Mouse (Mus musculus) heart, postnatal 0 days (tissue): ENCODE measurements around the gene Mecom. TPM values are rescaled to one million over a fixed set of nuclear protein-coding genes. Genes with fewer than 3 reads are reported as not detected.
A peak's percentile ranks its signal among the peaks of the same experiment; 100 is the strongest.

Source experiments
- ATAC-seq: fragments of 200-750 bp; cut with Nextera tagmentation; 2 replicates; pipeline ENCODE4 v1.8.0; 2017; ENCODE audit warnings: low read depth, moderate number of reproducible peaks, moderate library complexity; ENCODE audit not compliant: insufficient read depth
- DNase-seq: peaks from one replicate; pipeline ENCODE4 v3.0.0-alpha.2; 2016; ENCODE audit warnings: low spot score
- H3K27ac ChIP-seq: fragments of 300-500 bp; sonication (generic); 2 replicates; pipeline ENCODE4 v1.5.1; 2014; ENCODE audit warnings: low read depth, mild to moderate bottlenecking
- H3K27me3 ChIP-seq: fragments of 300-500 bp; sonication (generic); 2 replicates; pipeline ENCODE4 v1.6.1; 2014; ENCODE audit warnings: low read length, mixed read lengths; ENCODE audit not compliant: control insufficient read depth, insufficient read depth
- H3K36me3 ChIP-seq: fragments of 300-500 bp; sonication (generic); replicated peaks from 2 replicates; pipeline ENCODE4 v1.6.1; 2014; ENCODE audit warnings: low read length, mixed read lengths; ENCODE audit not compliant: control insufficient read depth, insufficient read depth
- H3K4me1 ChIP-seq: fragments of 300-500 bp; sonication (generic); 2 replicates; pipeline ENCODE4 v1.6.1; 2014; ENCODE audit warnings: antibody characterized with exemption; ENCODE audit not compliant: control insufficient read depth, insufficient read depth
- H3K4me2 ChIP-seq: fragments of 300-500 bp; sonication (generic); 2 replicates; pipeline ENCODE4 v1.6.1; 2014; ENCODE audit warnings: low read depth, mild to moderate bottlenecking, low read length, moderate library complexity
- H3K4me3 ChIP-seq: fragments of 300-500 bp; sonication (generic); 2 replicates; pipeline ENCODE4 v1.5.1; 2014; ENCODE audit warnings: low read depth, low read length
- H3K9ac ChIP-seq: fragments of 300-500 bp; sonication (generic); replicated peaks from 2 replicates; pipeline ENCODE4 v1.6.1; 2014; ENCODE audit warnings: low read depth, low read length, mixed read lengths
- H3K9me3 ChIP-seq: fragments of 300-500 bp; sonication (generic); replicated peaks from 2 replicates; pipeline ENCODE4 v1.6.1; 2016; ENCODE audit warnings: low read length; ENCODE audit not compliant: control insufficient read depth
- CTCF ChIP-seq: IDR thresholded peaks from 2 replicates; pipeline ENCODE4 v1.5.1; 2016; ENCODE audit warnings: antibody characterized with exemption, control low read depth, low read depth
- EP300 ChIP-seq: IDR thresholded peaks from 2 replicates; pipeline ENCODE4 v1.6.1; 2016; ENCODE audit warnings: antibody characterized with exemption, low read depth
- WGBS: fragments of 180-500 bp; shearing (Covaris S2); extraction: QIAGEN DNeasy Blood & Tissue Kit; methylation state at CpG from one replicate; pipeline ENCODE4 v1.1.7; 2014; 5-methylcytosine and 5-hydroxymethylcytosine counted together
- polyA plus RNA-seq: library from polyadenylated mRNA; unstranded; fragments of >200 nt; fragmentation: Nextera tagmentation; extraction: Ambion mirVana; gene quantifications from 2 replicates; pipeline ENCODE4 v1.2.1, GENCODE M21; 2015
- total RNA-seq: library from RNA; depleted of rRNA; stranded (reverse); fragments of >200 nt; gene quantifications from 2 replicates; pipeline ENCODE4 v1.2.3, GENCODE M21; 2014; ENCODE audit warnings: low replicate concordance

Mecom gene
- total and polyA plus RNA-seq, 2 experiments from 2014 or later: 8.5 to 18.9 TPM

DNA sequence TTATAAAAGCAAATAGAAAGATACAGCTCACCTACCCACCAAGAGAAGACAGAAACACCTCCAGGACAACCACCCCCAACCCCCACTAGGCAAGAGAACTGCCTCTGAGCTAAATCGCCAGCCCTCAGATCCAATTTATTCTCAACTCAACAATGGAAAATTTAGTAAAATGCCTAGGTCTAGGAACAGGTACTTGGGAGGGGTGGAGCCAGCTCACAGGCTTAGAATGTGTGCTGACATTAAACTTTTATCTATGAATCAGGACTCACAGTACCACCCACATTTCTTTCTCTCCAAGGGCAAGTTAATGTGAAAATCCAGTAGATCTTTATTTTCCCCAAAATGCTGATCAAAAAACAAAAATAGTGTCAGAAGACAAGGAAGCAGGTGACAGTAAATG lies 533.5 kb downstream of the Mecom start:
- no peaks in the 10 kb centered on the region for H3K9me3 ChIP-seq
- TF ChIP-seq EP300: no peak
- H3K9ac ChIP-seq: no peak overlapping the region
- H3K27me3 ChIP-seq: no peaks in the 10 kb centered on the region
- no peak overlapping the region for H3K4me2 ChIP-seq
- H3K4me1 ChIP-seq: no peaks in the 10 kb centered on the region
- WGBS: 57% methylated on average over 1 of the region's 1 CpGs
- H3K4me3 ChIP-seq: no peak overlapping the region
- no peak for ATAC-seq
- no peak for DNase-seq
- no peaks in the 10 kb centered on the region for H3K36me3 ChIP-seq
- H3K27ac ChIP-seq: no peak overlapping the region

DNA sequence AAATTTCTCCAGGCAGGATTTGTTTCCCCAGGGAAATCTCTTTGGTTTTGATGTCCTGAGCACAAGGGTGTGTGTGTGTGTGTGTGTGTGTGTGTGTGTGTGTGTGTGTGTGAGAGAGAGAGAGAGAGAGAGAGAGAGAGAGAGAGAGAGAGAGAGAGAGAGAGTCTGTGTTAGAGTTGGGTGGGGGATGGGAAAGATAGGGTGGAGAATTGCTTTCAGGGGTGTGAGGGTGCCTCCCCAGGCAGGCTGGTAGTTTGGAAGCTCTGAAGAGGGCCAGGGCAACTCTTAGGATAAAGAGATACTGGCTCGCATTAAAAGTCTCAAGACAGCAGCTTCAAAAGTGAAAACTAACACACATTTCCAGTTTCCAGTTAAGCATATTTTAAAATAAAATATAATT lies 534.4 kb downstream of the Mecom start:
- no peaks in the 10 kb centered on the region for H3K36me3 ChIP-seq
- H3K27me3 ChIP-seq: no peaks in the 10 kb centered on the region
- DNase-seq (no peak), ATAC-seq (no peak)
- H3K4me1 ChIP-seq: no peaks in the 10 kb centered on the region
- H3K9me3 ChIP-seq: no peaks in the 10 kb centered on the region
- peak overlapping the region; percentile 92 for H3K27ac ChIP-seq
- WGBS: 55% methylated on average over 1 of the region's 1 CpGs
- no peak for TF ChIP-seq CTCF
- no peak for TF ChIP-seq EP300
- H3K4me2 ChIP-seq: peak overlapping the region; percentile 74
- H3K4me3 ChIP-seq: peak overlapping the region; percentile 85
- peak overlapping the region; percentile 75; the same call in 1 of the 2 replicates for H3K9ac ChIP-seq

DNA sequence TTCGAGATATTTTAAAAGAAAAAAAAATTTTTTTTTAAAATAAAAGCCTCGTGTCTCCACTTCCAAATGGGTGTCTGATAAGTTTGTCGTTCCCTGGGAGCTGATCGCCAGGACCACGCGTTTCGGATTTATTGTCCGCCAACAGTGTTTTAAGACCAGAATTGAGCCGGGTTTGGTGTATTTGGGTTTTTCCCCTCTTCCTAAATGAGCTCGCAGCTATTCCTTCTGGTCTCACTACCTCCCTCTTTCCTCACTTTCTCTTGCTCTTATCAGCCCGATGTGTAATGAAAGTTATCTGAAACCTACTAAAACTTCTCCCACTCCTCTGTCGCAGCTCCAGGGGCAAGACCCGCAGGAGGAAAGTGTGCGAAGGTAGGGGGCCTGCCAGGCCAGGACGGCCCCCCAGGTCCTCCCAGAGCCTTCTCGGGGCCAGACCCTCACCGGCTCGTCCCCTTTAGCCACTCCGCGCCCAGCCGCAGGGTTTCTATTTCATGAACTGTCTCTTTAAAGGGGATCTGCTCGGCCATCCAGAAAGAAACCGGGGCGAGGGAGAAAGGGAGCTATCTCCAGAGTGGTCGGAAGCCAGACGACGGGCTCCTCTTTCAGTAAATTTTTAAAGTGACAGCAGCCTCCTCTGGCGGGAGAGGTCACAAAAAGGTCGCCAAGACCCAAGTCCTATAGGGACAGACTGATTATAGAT lies 535.0 kb downstream of the Mecom start:
- under 1% methylated on average over 29 of the region's 29 CpGs for WGBS
- H3K9me3 ChIP-seq: no peaks in the 10 kb centered on the region
- peak; percentile 74 for DNase-seq
- H3K4me1 ChIP-seq: no peaks in the 10 kb centered on the region
- ATAC-seq: peak; percentile 73
- no peaks in the 10 kb centered on the region for H3K27me3 ChIP-seq
- no peak for TF ChIP-seq CTCF
- TF ChIP-seq EP300: no peak
- peak overlapping the region; percentile 85 for H3K4me3 ChIP-seq
- H3K27ac ChIP-seq: peak overlapping the region; percentile 92
- peak overlapping the region; percentile 75 for H3K9ac ChIP-seq
- H3K36me3 ChIP-seq: no peaks in the 10 kb centered on the region
- peak overlapping the region; percentile 74 for H3K4me2 ChIP-seq

DNA sequence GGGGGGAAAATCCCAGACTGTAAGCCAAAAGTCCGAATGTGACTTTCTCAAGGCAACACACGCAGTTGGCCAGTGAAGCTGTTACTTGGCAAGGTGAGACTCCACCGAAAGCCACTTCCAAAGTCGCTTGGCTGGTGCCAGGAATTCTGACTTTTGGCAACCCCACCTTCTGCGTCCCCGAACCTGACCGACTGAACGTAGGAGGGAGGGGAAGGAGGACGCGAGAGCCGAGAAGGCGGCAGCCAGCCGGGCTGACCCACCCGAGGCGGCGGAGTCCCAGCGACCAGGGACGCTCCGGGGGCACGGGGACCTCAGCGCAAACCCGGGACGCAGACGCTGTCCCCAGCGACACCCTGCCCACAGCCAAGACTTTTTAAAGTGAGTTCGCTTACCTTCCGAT lies 535.7 kb downstream of the Mecom start:
- DNase-seq (no peak), ATAC-seq (peak; percentile 40; the same call in 1 of the 2 replicates)
- H3K4me3 ChIP-seq: peak overlapping the region; percentile 85
- H3K27ac ChIP-seq: peak overlapping the region; percentile 92
- under 1% methylated on average over 27 of the region's 27 CpGs for WGBS
- H3K27me3 ChIP-seq: no peaks in the 10 kb centered on the region
- no peaks in the 10 kb centered on the region for H3K4me1 ChIP-seq
- TF ChIP-seq EP300: no peak
- peak overlapping the region; percentile 75 for H3K9ac ChIP-seq
- H3K4me2 ChIP-seq: peak overlapping the region; percentile 74
- no peaks in the 10 kb centered on the region for H3K36me3 ChIP-seq
- H3K9me3 ChIP-seq: no peaks in the 10 kb centered on the region

DNA sequence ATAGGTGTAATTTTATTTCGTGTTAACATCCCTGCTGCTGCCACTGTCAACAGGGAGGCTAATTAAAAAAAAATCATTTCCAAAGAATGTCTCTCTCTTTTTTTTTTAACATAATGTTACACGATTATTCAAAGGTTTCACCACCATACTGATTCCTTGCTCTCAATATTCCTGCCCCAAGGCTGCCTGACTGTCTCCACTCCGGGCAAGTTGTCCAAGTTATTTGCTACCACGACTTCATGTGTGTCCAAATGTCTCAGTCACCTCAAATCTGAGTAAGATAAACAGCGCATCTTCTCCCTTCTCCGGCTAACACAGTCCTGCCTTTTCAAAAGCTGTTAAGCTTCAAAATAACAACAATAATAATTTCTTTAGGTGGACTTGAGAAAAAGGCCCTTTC lies 536.1 kb downstream of the Mecom start:
- ATAC-seq: no peak
- WGBS: 23% methylated on average over 6 of the region's 6 CpGs

DNA sequence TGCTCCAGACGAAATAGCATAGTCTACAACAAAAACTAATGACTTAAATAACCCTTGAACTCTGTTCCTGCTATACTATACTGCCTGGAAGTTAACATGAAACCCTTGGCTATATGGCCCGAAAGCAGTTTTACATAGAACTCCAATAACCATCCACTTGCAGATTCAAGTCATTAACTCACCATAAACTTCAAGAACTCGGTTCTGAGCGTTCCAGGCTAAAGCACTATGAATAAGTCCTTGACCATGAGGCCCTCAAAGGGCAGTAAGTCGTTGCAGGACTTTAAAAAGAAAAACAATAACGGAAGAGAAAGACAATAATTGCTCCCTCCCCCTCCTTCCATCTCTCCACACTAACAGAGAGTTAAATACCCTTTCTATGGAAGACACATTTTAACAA lies 536.9 kb downstream of the Mecom start:
- ATAC-seq (no peak), DNase-seq (no peak)
- 39% methylated on average over 6 of the region's 6 CpGs for WGBS
- no peaks in the 10 kb centered on the region for H3K4me1 ChIP-seq
- H3K9ac ChIP-seq: peak overlapping the region; percentile 75
- H3K27me3 ChIP-seq: no peaks in the 10 kb centered on the region
- H3K36me3 ChIP-seq: no peaks in the 10 kb centered on the region
- H3K27ac ChIP-seq: peak overlapping the region; percentile 92; the same call in 1 of the 2 replicates
- H3K9me3 ChIP-seq: no peaks in the 10 kb centered on the region
- H3K4me3 ChIP-seq: peak overlapping the region; percentile 85
- H3K4me2 ChIP-seq: peak overlapping the region; percentile 74
- no peak for TF ChIP-seq EP300
- no peak for TF ChIP-seq CTCF

More for the DNA sequence above, 536.1 kb downstream of the Mecom start:
- H3K4me3 ChIP-seq: peak overlapping the region; percentile 85
- H3K4me1 ChIP-seq: no peaks in the 10 kb centered on the region
- H3K9me3 ChIP-seq: no peaks in the 10 kb centered on the region
- TF ChIP-seq EP300 (no peak), CTCF (no peak)
- no peak for DNase-seq
- H3K9ac ChIP-seq: peak overlapping the region; percentile 75
- peak overlapping the region; percentile 92 for H3K27ac ChIP-seq
- peak overlapping the region; percentile 74 for H3K4me2 ChIP-seq
- no peaks in the 10 kb centered on the region for H3K27me3 ChIP-seq
- H3K36me3 ChIP-seq: no peaks in the 10 kb centered on the region
